Mouse (Mus musculus) left cerebral cortex, adult 11 months (tissue): ENCODE data around the gene Gm3448.

Experiments used
- DNase-seq: peaks from one replicate; pipeline ENCODE4 v3.0.0; 2022; ENCODE audit warnings: low spot score

The Gm3448 gene

GRCm38 (mm10) chr17:14959979-14960378 lies 81.4 kb downstream of the Gm3448 start:
- no peak for DNase-seq

GRCm38 (mm10) chr17:14958686-14959327 lies 82.5 kb downstream of the Gm3448 start:
- DNase-seq: no peak

GRCm38 (mm10) chr17:14953452-14953851 lies 87.9 kb downstream of the Gm3448 start:
- no peak for DNase-seq

- DNase-seq: no peak
Measured at GRCm38 (mm10) chr17:14949161-14949827, 92.0 kb downstream of the Gm3448 start.
